ENCODE assay signal across 9 mouse cellular contexts in the genomic region with DNA sequence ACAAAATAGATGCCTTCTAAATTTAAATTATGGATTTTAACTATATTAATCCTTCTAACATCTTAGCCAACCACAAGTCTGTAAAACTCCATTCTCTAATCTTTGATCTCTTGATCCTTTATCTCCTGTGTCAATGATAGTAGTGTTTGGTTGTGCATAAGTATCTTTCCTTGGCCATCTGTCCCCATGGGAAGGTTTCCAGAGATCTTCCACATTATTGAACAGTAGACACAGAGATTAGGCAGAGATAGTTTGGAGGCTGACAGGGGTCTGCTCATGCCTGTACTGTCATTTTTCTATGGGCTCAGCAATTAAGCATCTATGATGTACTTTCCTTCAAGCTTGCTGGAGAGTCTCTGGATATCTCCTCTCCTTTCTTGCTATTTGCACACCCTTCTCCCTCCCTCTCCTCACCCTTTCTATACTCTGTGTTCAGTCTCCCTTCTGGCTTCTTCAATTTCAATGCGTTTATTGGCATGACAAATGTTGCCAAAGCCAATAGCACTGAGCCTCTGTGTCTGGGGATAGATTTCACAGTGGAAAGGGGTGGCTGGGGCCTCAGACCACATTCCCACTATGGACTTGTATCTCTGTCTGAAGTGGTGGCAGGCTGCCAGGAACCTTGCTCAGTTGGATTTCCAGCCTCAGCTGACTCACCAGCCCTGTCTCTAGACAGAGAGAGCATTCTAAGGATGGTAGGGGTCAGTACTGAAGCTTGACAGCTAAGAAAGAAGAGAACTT. TPM values are rescaled to one million over a fixed set of nuclear protein-coding genes. Genes with fewer than 3 reads are reported as not detected.
A peak's percentile ranks its signal among the peaks of the same experiment; 100 is the strongest.
DNase-seq lines count a peak whose midpoint lies in the region; ATAC-seq lines count a peak whose summit lies in the region.
"Had no signal": no experiment of that assay in that cellular context is flagged by ENCODE, and none has a peak within 500 bp of the region (broad histone marks: within the 10 kb centered on the region; RNA-seq: fewer than 3 reads in every experiment).

No protein-coding gene starts in this region.

- no peak for DNase-seq in hindbrain, embryonic 11.5 days (ENCODE audit: low spot score)
- peak; percentile 6 for DNase-seq in urinary bladder, postnatal 25 days (ENCODE audit: low spot score)
- DNase-seq in urinary bladder, postnatal 10 days (ENCODE audit: low spot score) = no peak
- no peak for DNase-seq in left cerebral cortex, adult 18-20 months (ENCODE audit: low spot score in 2 of 2)
- no peak for DNase-seq in thymus, postnatal 36 days

- H3K9ac ChIP-seq in hindbrain, embryonic 13.5 days = no peak overlapping the region
- no peak overlapping the region for H3K9ac ChIP-seq in hindbrain, embryonic 11.5 days (ENCODE audit: low read depth, low read length)
- no peak overlapping the region for H3K9ac ChIP-seq in forebrain, embryonic 16.5 days (replicated peaks; ENCODE audit: low read depth, low read length)
- H3K9ac ChIP-seq in liver, embryonic 16.5 days (ENCODE audit: low read depth, low read length) = no peak overlapping the region

- peak; percentile 50 for ATAC-seq in hindbrain, embryonic 13.5 days (ENCODE audit: low FRiP score)
- no peak for ATAC-seq in hindbrain, embryonic 11.5 days (ENCODE audit: low FRiP score)
- ATAC-seq in forebrain, embryonic 16.5 days = no peak
- ATAC-seq in liver, embryonic 16.5 days (ENCODE audit: low read depth) = peak; percentile 24; the same call in 1 of the 2 replicates

- no peak overlapping the region for H3K4me3 ChIP-seq in hindbrain, embryonic 13.5 days
- H3K4me3 ChIP-seq in hindbrain, embryonic 11.5 days (ENCODE audit: low read depth, low read length) = no peak overlapping the region
- H3K4me3 ChIP-seq in forebrain, embryonic 16.5 days (replicated peaks; ENCODE audit: low read length) = no peak overlapping the region
- no peak overlapping the region for H3K4me3 ChIP-seq in liver, embryonic 16.5 days (ENCODE audit: low read depth, low read length)
- H3K4me3 ChIP-seq: myocyte had no signal

- H3K36me3 ChIP-seq in hindbrain, embryonic 13.5 days = no peaks in the 10 kb centered on the region
- no peaks in the 10 kb centered on the region for H3K36me3 ChIP-seq in hindbrain, embryonic 11.5 days (ENCODE audit: control insufficient read depth, insufficient read depth, low read length)
- no peaks in the 10 kb centered on the region for H3K36me3 ChIP-seq in forebrain, embryonic 16.5 days (ENCODE audit: control insufficient read depth, insufficient read depth)
- no peaks in the 10 kb centered on the region for H3K36me3 ChIP-seq in liver, embryonic 16.5 days (ENCODE audit: control insufficient read depth, insufficient read depth)

- 0 out of 2 replicates have a peak overlapping the region, but pooled peaks have one; percentile 41 for H3K27ac ChIP-seq in hindbrain, embryonic 13.5 days
- H3K27ac ChIP-seq in hindbrain, embryonic 11.5 days (ENCODE audit: low read depth, low read length) = no peak overlapping the region
- peak overlapping the region; percentile 77 for H3K27ac ChIP-seq in forebrain, embryonic 16.5 days (ENCODE audit: low read length)
- H3K27ac ChIP-seq in liver, embryonic 16.5 days (ENCODE audit: low read length) = no peak overlapping the region

- no peaks in the 10 kb centered on the region for H3K27me3 ChIP-seq in hindbrain, embryonic 13.5 days
- H3K27me3 ChIP-seq in hindbrain, embryonic 11.5 days (ENCODE audit: control insufficient read depth, insufficient read depth, low read length) = no peaks in the 10 kb centered on the region
- H3K27me3 ChIP-seq in forebrain, embryonic 16.5 days (replicated peaks; ENCODE audit: control insufficient read depth, insufficient read depth, low read length) = no peaks in the 10 kb centered on the region
- no peaks in the 10 kb centered on the region for H3K27me3 ChIP-seq in liver, embryonic 16.5 days (ENCODE audit: control insufficient read depth, insufficient read depth, low read depth, low read length)

- H3K4me2 ChIP-seq in hindbrain, embryonic 13.5 days = no peak overlapping the region
- H3K4me2 ChIP-seq in hindbrain, embryonic 11.5 days (replicated peaks; ENCODE audit: low read depth, low read length) = no peak overlapping the region
- H3K4me2 ChIP-seq in forebrain, embryonic 16.5 days (ENCODE audit: low read length) = no peak overlapping the region
- H3K4me2 ChIP-seq in liver, embryonic 16.5 days (ENCODE audit: low read depth, low read length) = no peak overlapping the region

- peaks cover 26% of the 10 kb centered on the region for H3K4me1 ChIP-seq in hindbrain, embryonic 13.5 days (replicated peaks)
- no peaks in the 10 kb centered on the region for H3K4me1 ChIP-seq in hindbrain, embryonic 11.5 days (replicated peaks; ENCODE audit: control insufficient read depth, insufficient read depth, low read length)
- peaks cover 19% of the 10 kb centered on the region for H3K4me1 ChIP-seq in forebrain, embryonic 16.5 days (replicated peaks; ENCODE audit: control insufficient read depth, insufficient read depth, low read length)
- H3K4me1 ChIP-seq in liver, embryonic 16.5 days (ENCODE audit: control insufficient read depth, low read depth, low read length) = no peaks in the 10 kb centered on the region

- 38% methylated on average over 1 of the region's 1 CpGs for WGBS in hindbrain, embryonic 13.5 days
- WGBS in hindbrain, embryonic 11.5 days = 68% methylated on average over 1 of the region's 1 CpGs
- 41% methylated on average over 1 of the region's 1 CpGs for WGBS in forebrain, embryonic 16.5 days
- 58% methylated on average over 1 of the region's 1 CpGs for whole genome bisulfite sequencing in liver, embryonic 16.5 days (ENCODE audit: insufficient replicate concordance)

- H3K9me3 ChIP-seq in hindbrain, embryonic 13.5 days = no peaks in the 10 kb centered on the region
- H3K9me3 ChIP-seq in hindbrain, embryonic 11.5 days (ENCODE audit: control insufficient read depth, low read length) = no peaks in the 10 kb centered on the region
- H3K9me3 ChIP-seq in forebrain, embryonic 16.5 days (ENCODE audit: control insufficient read depth, low read length) = no peaks in the 10 kb centered on the region
- no peaks in the 10 kb centered on the region for H3K9me3 ChIP-seq in liver, embryonic 16.5 days (replicated peaks; ENCODE audit: control insufficient read depth, low read length)

RNA-seq across cellular contexts. Expression of gene Plxna2, which starts 29.1 kb away (rescaled TPM):
- 36.1 and 36.5 TPM in 2 replicates for polyA plus RNA-seq in hindbrain, embryonic 13.5 days (2015; fragmentation: Nextera tagmentation; extraction: Ambion mirVana)
- 23.2 and 25.4 TPM in 2 replicates for polyA plus RNA-seq in hindbrain, embryonic 11.5 days (2014; fragmentation: Nextera tagmentation; extraction: Ambion mirVana)
- polyA plus RNA-seq in forebrain, embryonic 16.5 days (2015; fragmentation: Nextera tagmentation; extraction: Ambion mirVana) = 76.0 and 80.3 TPM in 2 replicates
- polyA plus RNA-seq in liver, embryonic 16.5 days (2015; fragmentation: Nextera tagmentation; extraction: Ambion mirVana) = 1.7 and 2.2 TPM in 2 replicates
- 10 to 100 TPM; 73.3 to 76.6 TPM for total RNA-seq in left cerebral cortex, adult 18-20 months (2021)

Comparison
In these comparisons a context has a peak if more than half of its experiments do, and no peak if none do; other contexts are left out.
1. ATAC-seq: peak in hindbrain, embryonic 13.5 days (single experiment) and liver, embryonic 16.5 days (single experiment); none in hindbrain, embryonic 11.5 days (single experiment) and forebrain, embryonic 16.5 days (single experiment).
2. H3K27ac ChIP-seq: peak in hindbrain, embryonic 13.5 days (single experiment) and forebrain, embryonic 16.5 days (single experiment); none in hindbrain, embryonic 11.5 days (single experiment) and liver, embryonic 16.5 days (single experiment).